Mouse (Mus musculus): ENCODE measurements around the gene Gpr4.

Gene Gpr4

GRCm38 (mm10) chr7:19257390-19258022 is 45.2 kb downstream of the Gpr4 start:
- peak; percentile 74 to 82 for DNase-seq (ENCODE audit: low spot score in 2 of 2)

GRCm38 (mm10) chr7:19258336-19258735 is 46.0 kb downstream of the Gpr4 start:
- DNase-seq (ENCODE audit: low spot score in 2 of 2), result no peak

GRCm38 (mm10) chr7:19265147-19265546 is 52.8 kb downstream of the Gpr4 start:
- DNase-seq (ENCODE audit: low spot score in 2 of 2), result no peak

GRCm38 (mm10) chr7:19265928-19266822 is 53.8 kb downstream of the Gpr4 start:
- no peak for DNase-seq (ENCODE audit: low spot score in 2 of 2)

- no peak for DNase-seq (ENCODE audit: low spot score in 2 of 2)
Observed at GRCm38 (mm10) chr7:19267051-19267450, 54.7 kb downstream of the Gpr4 start.

GRCm38 (mm10) chr7:19268993-19269681 is 56.8 kb downstream of the Gpr4 start:
- no peak for DNase-seq (ENCODE audit: low spot score in 2 of 2)

- DNase-seq (ENCODE audit: low spot score in 2 of 2), result peak; percentile 65 to 68
Observed at GRCm38 (mm10) chr7:19269721-19270441, 57.5 kb downstream of the Gpr4 start.

GRCm38 (mm10) chr7:19270509-19271237 is 58.3 kb downstream of the Gpr4 start:
- no peak for DNase-seq (ENCODE audit: low spot score in 2 of 2)

- peak; percentile 86 to 87 for DNase-seq (ENCODE audit: low spot score in 2 of 2)
Observed at GRCm38 (mm10) chr7:19271238-19272172, 59.2 kb downstream of the Gpr4 start, which contains the start of gene Vasp. Vasp (minus strand) TSS chr7:19271817.

- DNase-seq (ENCODE audit: low spot score in 2 of 2), result peak; percentile 65 to 66
Observed at GRCm38 (mm10) chr7:19272173-19272764, 59.9 kb downstream of the Gpr4 start.
